Mouse (Mus musculus) embryonic facial prominence, embryonic 11.5 days (tissue): ENCODE measurements around the gene Gpr156. TPM values are rescaled to one million over a fixed set of nuclear protein-coding genes. Genes with fewer than 3 reads are reported as not detected.

Experiments
- ATAC-seq: fragments of 200-750 bp; cut with Nextera tagmentation; replicated peaks from 2 replicates; pipeline ENCODE4 v1.8.0; 2017; ENCODE audit warnings: low read depth; ENCODE audit not compliant: insufficient number of reproducible peaks, low FRiP score, low TSS enrichment
- DNase-seq: peaks from one replicate; pipeline ENCODE4 v3.0.0-alpha.2; 2015; ENCODE audit warnings: low spot score
- H3K27ac ChIP-seq: fragments of 300-500 bp; sonication (generic); replicated peaks from 2 replicates; pipeline ENCODE4 v1.5.1; 2014; ENCODE audit warnings: mild to moderate bottlenecking, low read depth, low read length, control low read depth
- H3K27me3 ChIP-seq: fragments of 300-500 bp; sonication (generic); 2 replicates; pipeline ENCODE4 v1.6.1; 2014; ENCODE audit warnings: mild to moderate bottlenecking, low read length, moderate library complexity, mixed read lengths; ENCODE audit not compliant: control insufficient read depth, insufficient read depth
- H3K36me3 ChIP-seq: fragments of 300-500 bp; sonication (generic); replicated peaks from 2 replicates; pipeline ENCODE4 v1.6.1; 2014; ENCODE audit warnings: low read depth, mild to moderate bottlenecking, low read length, moderate library complexity, mixed read lengths; ENCODE audit not compliant: control insufficient read depth, insufficient read depth
- H3K4me1 ChIP-seq: fragments of 300-500 bp; sonication (generic); 2 replicates; pipeline ENCODE4 v1.6.1; 2014; ENCODE audit warnings: low read length, mixed read lengths; ENCODE audit not compliant: control insufficient read depth, insufficient read depth
- H3K4me2 ChIP-seq: fragments of 300-500 bp; sonication (generic); 2 replicates; pipeline ENCODE4 v1.6.1; 2014; ENCODE audit warnings: low read depth, mild to moderate bottlenecking, control low read depth, low read length, moderate library complexity
- H3K4me3 ChIP-seq: fragments of 300-500 bp; sonication (generic); 2 replicates; pipeline ENCODE4 v1.5.1; 2014; ENCODE audit warnings: low read depth, low read length, control low read depth
- H3K9ac ChIP-seq: fragments of 300-500 bp; sonication (generic); replicated peaks from 2 replicates; pipeline ENCODE4 v1.6.1; 2014; ENCODE audit warnings: mild to moderate bottlenecking, control low read depth, low read length
- H3K9me3 ChIP-seq: fragments of 300-500 bp; sonication (generic); replicated peaks from 2 replicates; pipeline ENCODE4 v1.6.1; 2016; ENCODE audit warnings: mild to moderate bottlenecking, low read length, inconsistent platforms, mixed read lengths; ENCODE audit not compliant: control insufficient read depth
- WGBS: fragments of 180-500 bp; shearing (Covaris S2); extraction: QIAGEN DNeasy Blood & Tissue Kit; methylation state at CpG from one replicate; pipeline ENCODE4 v1.1.7; 2014; 5-methylcytosine and 5-hydroxymethylcytosine counted together
- polyA plus RNA-seq: library from polyadenylated mRNA; unstranded; fragments of >200 nt; fragmentation: Nextera tagmentation; extraction: Ambion mirVana; gene quantifications from 2 replicates; pipeline ENCODE4 v1.2.1, GENCODE M21; 2014

Gpr156 gene
- polyA plus RNA-seq, 1 experiment from 2014 or later = 1.5 TPM

DNA sequence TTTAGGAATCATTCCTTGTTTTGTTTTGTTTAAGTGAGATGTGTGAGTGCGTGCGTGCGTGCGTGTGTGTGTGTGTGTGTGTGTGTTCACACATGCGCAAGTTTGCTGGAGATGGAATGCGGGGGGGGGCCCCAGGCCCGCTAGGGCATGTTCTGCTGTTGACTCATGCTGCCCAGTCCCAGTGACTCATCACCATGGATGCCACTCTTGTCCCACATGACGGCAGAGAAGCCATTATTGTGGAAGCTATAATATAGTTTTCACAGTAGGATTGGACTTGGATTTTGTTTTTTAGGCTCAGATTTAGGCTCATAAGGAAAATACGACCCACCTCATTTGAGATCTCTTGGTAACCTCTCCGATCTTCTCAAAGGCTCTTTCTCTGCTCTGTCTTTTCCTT, 24.0 kb downstream of the Gpr156 start:
- DNase-seq (no peak), ATAC-seq (no peak)
- no peaks in the 10 kb centered on the region for H3K9me3 ChIP-seq
- no peaks in the 10 kb centered on the region for H3K27me3 ChIP-seq
- no peak overlapping the region for H3K27ac ChIP-seq
- H3K4me2 ChIP-seq = no peak overlapping the region
- no peak overlapping the region for H3K4me3 ChIP-seq
- 78% methylated on average over 10 of the region's 10 CpGs for WGBS
- H3K36me3 ChIP-seq = no peaks in the 10 kb centered on the region
- H3K9ac ChIP-seq = no peak overlapping the region
- no peaks in the 10 kb centered on the region for H3K4me1 ChIP-seq

DNA sequence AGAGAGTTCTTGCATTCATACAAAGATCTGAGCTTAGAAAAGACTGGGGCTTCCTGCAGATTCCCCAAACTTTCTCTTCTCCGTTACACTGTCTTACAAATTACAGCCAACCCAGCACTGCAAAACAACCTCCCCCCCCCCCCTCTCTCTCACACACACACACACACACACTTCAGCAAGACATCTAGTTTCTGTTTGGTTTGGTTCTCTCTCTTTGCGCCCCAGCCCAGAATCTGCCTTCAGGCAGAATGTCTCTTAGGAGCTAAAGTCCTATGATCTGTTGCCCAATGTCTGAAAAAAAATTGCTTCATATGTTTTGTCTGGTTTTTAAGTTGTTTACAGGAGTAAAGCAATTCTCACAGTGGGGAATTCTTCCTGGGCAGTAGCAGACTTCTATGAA, 27.4 kb downstream of the Gpr156 start:
- H3K9me3 ChIP-seq = no peaks in the 10 kb centered on the region
- no peaks in the 10 kb centered on the region for H3K4me1 ChIP-seq
- H3K36me3 ChIP-seq = no peaks in the 10 kb centered on the region
- H3K4me2 ChIP-seq = no peak overlapping the region
- no peak overlapping the region for H3K4me3 ChIP-seq
- H3K27ac ChIP-seq = no peak overlapping the region
- ATAC-seq (no peak), DNase-seq (peak; percentile 31)
- no peaks in the 10 kb centered on the region for H3K27me3 ChIP-seq
- H3K9ac ChIP-seq = no peak overlapping the region
- WGBS = 34% methylated on average over 2 of the region's 2 CpGs

- no peaks in the 10 kb centered on the region for H3K4me1 ChIP-seq
- H3K4me3 ChIP-seq = no peak overlapping the region
Measured at GRCm38 (mm10) chr16:37945031-37945796, 28.9 kb downstream of the Gpr156 start.

DNA sequence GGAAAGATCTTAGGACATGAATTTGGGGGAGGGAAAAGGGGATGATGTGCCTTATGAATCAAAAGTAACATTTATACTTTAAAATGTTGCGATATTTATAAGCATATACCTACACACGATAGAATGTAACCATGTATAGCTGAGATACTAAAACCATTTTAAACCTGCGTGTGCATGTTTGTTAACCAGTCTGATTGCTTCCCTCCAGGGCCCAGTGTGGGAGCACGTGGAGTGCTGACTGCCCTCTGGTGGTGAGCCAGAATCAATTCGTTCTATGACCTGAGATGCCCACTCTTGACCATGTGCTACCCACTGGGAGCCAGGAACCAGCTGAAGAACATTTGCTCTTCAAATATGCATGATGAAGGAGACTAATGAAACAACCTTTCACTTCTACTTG, 30.9 kb downstream of the Gpr156 start:
- DNase-seq (peak; percentile 72), ATAC-seq (0 out of 2 replicates have a peak, but pooled peaks have one; percentile 46)
- H3K9ac ChIP-seq = no peak overlapping the region
- no peaks in the 10 kb centered on the region for H3K4me1 ChIP-seq
- H3K9me3 ChIP-seq = no peaks in the 10 kb centered on the region
- no peaks in the 10 kb centered on the region for H3K36me3 ChIP-seq
- H3K27ac ChIP-seq = no peak overlapping the region
- H3K4me2 ChIP-seq = no peak overlapping the region
- no peaks in the 10 kb centered on the region for H3K27me3 ChIP-seq
- WGBS = 37% methylated on average over 5 of the region's 5 CpGs
- no peak overlapping the region for H3K4me3 ChIP-seq

More at GRCm38 (mm10) chr16:37945031-37945796, 28.9 kb downstream of the Gpr156 start:
- Histone ChIP-seq H3K9ac (no peak overlapping the region), H3K27ac (no peak overlapping the region), H3K9me3 (no peaks in the 10 kb centered on the region), H3K36me3 (no peaks in the 10 kb centered on the region), H3K4me2 (no peak overlapping the region), H3K27me3 (no peaks in the 10 kb centered on the region)
- 73% methylated on average over 8 of the region's 8 CpGs for WGBS
- ATAC-seq = no peak
- DNase-seq = no peak

- Histone ChIP-seq H3K36me3 (no peaks in the 10 kb centered on the region), H3K9ac (no peak overlapping the region), H3K9me3 (no peaks in the 10 kb centered on the region), H3K4me3 (no peak overlapping the region), H3K27ac (no peak overlapping the region), H3K27me3 (no peaks in the 10 kb centered on the region), H3K4me2 (no peak overlapping the region), H3K4me1 (no peaks in the 10 kb centered on the region)
- no peak for ATAC-seq
- WGBS = 94% methylated on average over 4 of the region's 4 CpGs
- no peak for DNase-seq
Measured at GRCm38 (mm10) chr16:37948365-37948764, 32.1 kb downstream of the Gpr156 start.

GRCm38 (mm10) chr16:37951171-37951570, 34.9 kb downstream of the Gpr156 start:
- no peak for DNase-seq
- Histone ChIP-seq H3K9ac (no peak overlapping the region), H3K4me1 (no peaks in the 10 kb centered on the region), H3K4me3 (no peak overlapping the region), H3K36me3 (no peaks in the 10 kb centered on the region), H3K27me3 (no peaks in the 10 kb centered on the region), H3K27ac (no peak overlapping the region), H3K9me3 (no peaks in the 10 kb centered on the region), H3K4me2 (no peak overlapping the region)
- ATAC-seq = no peak

DNA sequence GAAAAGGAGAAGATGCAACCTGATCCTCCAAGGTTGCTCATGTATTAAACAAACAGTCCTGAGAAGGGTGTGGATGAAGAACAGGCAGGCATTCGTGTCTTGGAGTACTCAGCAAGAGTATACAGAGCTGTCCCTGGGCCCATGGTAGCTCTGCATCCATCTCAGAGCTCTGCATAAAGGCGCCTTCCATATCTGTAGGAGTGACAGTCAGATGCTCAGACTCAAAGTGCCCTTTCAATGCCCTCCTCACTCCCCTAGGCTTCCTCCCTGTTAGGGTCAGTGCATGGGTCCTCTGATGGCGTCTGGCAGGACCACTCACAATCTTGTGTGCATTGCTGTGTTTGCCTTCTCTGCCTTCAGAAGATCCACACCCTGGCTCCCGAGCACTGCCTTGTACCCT, 36.9 kb downstream of the Gpr156 start:
- no peak for ATAC-seq
- no peak overlapping the region for H3K27ac ChIP-seq
- no peak overlapping the region for H3K4me3 ChIP-seq
- no peak overlapping the region for H3K9ac ChIP-seq
- no peaks in the 10 kb centered on the region for H3K4me1 ChIP-seq
- no peaks in the 10 kb centered on the region for H3K36me3 ChIP-seq
- DNase-seq = no peak
- H3K4me2 ChIP-seq = no peak overlapping the region
- H3K9me3 ChIP-seq = no peaks in the 10 kb centered on the region
- WGBS = 72% methylated on average over 4 of the region's 4 CpGs
- no peaks in the 10 kb centered on the region for H3K27me3 ChIP-seq

DNA sequence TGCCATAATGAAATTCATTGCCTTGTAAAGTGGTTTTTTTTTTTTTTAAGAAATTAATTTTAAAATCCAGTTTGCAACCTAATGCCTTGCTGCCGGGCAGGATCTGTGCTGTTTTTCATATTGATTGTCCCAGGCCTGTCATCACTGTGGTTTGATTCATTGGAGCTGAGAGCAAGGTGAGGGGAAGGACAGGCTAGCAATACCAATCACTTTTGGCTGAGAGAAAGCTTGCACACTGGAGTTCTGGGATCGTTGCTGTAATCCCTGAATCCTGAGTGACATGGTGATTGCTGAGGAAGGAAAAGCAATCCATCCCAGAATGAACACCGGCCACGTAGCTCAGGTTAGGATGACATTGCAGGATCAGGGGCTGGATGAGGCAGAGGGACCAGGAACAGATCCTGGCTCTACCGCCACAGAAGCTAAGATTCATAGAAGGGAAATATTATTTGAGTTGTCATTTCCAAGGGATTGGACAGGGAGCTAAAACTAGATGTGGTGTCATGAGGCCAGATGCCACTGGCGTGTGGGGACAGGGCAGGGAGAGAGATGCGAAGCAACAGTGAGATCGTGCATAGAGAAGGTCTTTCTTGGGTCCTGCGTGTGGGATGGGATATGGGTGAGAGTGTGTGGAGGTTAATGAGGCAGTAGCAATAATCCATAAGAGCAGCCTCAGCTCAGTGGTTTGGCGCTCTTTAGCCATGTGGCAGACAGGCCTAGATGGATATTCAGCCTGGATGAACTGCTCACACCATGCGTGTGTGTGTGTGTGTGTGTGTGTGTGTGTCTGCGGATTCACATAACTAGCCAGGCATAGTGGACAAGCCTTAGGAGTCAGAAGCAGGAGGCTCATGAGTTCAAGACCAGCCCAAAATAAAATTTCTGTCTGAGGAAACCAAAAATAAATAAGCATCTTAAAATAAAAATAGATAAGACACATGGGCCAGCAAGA, 38.0 kb downstream of the Gpr156 start:
- no peak for ATAC-seq
- Histone ChIP-seq H3K4me2 (no peak overlapping the region), H3K36me3 (no peaks in the 10 kb centered on the region), H3K4me3 (no peak overlapping the region), H3K9me3 (no peaks in the 10 kb centered on the region), H3K27ac (no peak overlapping the region), H3K9ac (no peak overlapping the region), H3K4me1 (no peaks in the 10 kb centered on the region), H3K27me3 (no peaks in the 10 kb centered on the region)
- no peak for DNase-seq
- WGBS = 80% methylated on average over 12 of the region's 12 CpGs
